Mouse (Mus musculus) cerebellum, adult 9-10 months (tissue): Measurements from ENCODE around the gene Naa50.

ENCODE experiments used
- DNase-seq: peaks from one replicate; pipeline ENCODE4 v3.0.0; 2022

Gene Naa50

DNA sequence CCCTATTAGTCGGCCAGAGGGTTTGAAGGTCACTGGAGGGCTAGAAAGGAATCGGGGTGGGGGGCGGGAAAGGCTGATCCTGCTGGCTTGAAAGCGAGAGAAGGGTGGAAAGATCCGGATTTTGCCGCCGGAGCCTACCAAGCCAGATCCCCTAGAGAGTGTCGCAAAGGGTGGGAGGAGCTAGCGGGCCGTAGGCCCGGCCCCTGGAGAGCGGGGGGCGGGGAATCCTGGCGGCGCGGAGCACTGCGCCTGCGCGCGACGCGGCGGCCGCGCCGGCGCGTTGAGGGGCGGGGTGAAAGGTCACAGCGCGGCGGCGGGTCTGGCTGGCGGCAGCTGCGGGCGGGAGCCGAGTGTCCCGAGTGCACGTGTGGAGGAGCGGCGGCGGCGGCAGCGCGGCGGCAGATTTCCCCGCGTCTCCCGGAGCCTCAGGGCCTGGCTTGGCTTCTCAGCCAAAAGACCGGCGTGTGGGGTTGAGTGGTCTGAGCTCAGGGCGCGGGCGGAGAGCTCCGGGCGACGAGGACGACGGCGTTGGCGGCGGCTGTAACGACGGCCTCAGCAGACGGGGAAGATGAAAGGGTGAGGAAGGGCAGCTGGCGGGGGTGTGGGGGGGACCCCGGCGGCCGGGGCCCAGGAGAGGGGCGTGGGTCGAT is at the start of gene Naa50, which contains the start of gene Atp6v1a:
Gene Naa50 (plus strand): TSS at position 295 of the 650 bp plus-strand sequence.
Gene Atp6v1a (minus strand): TSS at position 170 of the 650 bp plus-strand sequence.
- peak; percentile 93 for DNase-seq

DNA sequence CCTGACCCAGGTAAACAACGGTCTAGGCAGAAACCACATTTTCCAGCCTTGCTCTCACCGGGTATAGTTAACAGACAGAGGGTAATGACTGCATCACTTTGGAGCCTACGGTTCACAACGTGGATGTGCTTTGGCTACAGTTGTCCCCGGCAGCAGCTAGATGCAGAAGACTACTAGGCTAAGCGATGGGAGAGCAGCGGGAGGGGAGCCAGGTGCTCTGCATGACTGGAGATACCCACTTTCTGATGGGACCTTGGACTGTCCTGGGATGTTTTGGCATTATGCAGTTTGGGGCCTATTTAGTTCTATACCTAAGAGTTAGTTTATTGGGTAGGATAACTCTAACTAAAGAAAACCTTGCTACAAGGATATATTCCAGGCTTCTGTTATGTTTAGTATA is 40.3 kb upstream of the Naa50 start:
- no peak for DNase-seq

DNA sequence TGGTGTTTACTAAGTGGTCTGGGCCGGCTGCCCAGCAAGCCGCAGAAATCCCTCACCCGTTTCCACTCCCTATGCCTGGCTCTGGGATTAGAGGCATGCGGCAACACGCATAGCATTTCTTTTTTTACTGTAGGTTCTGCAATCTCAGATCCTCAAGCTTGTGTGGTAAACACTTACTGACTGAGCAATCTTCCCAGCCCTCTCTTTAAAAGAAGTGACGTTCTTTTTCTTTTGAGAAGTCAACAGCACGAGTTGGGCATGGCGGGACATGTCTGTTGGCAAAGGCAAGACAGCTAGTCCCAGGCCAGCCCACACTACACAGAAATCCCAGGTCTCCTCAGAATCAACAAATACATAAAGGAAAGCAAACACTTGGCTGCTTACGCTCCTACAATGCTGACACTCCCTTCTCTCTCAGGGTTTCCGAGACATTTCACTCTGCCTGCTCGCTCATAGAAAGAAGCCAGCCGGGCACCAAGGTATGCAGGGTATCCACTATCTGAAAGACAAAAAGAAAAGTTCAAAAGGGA is 38.4 kb upstream of the Naa50 start:
- no peak for DNase-seq

DNA sequence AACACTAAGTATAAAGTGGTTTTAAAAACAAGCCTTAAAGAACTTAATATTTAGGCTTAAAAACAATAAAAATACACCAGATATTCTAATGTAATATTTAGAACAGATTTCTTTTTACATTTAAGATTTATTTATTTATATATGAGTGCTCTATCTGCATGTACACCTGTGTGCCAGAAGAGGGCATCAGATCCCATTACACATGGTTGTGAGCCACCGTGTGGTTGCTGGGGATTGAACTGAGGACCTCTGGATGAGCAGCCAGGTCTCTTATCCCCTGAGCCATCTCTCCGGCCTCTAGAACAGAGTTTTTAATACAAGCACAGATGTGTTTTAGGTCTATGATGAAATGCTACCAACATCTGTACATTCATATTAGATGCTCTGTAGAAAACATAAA is 36.7 kb upstream of the Naa50 start:
- no peak for DNase-seq

DNA sequence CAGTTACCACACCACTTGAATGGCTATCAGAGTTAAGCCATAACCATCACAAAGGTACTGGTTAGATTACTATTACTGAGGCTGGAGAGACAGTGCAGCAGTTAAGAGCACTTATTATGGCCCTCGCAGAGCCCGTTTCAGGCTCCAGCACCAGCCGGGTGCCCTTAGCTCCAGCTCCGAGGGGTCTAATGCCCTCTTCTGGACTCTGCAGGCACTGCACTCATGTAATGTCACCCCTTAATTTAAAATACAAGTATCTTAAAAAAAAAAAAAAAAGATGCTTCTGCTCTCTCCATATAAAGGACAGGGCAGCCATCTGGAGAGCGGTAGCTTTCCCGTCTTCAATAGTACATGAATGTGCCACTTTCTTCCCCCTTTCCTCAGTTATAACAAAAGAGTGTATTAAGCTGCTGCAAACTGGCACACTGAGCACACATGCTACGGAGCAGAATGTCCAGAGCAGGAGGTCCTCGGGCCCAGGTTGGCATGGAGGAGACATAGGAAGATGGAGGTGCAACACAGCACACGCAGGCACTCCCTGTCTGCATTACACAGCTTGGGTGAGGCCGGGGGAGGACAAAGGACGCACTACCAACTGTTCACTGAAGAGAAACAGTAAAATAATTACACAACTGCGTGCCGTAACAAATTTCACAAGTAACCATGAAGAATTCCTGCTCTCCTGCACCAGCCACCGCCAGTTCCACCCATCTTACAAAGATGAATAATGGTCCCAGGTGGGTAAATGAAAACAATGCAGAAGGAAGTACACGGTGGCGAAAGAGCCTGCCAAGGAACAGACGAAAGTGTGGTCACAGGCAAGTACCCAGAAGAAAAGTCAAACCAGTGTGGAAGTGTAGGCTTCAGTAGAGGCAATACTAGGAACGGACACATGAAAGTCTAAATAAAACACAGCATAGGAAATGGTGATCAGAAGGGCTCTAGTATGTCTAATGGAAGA is 35.5 kb upstream of the Naa50 start:
- DNase-seq: no peak

DNA sequence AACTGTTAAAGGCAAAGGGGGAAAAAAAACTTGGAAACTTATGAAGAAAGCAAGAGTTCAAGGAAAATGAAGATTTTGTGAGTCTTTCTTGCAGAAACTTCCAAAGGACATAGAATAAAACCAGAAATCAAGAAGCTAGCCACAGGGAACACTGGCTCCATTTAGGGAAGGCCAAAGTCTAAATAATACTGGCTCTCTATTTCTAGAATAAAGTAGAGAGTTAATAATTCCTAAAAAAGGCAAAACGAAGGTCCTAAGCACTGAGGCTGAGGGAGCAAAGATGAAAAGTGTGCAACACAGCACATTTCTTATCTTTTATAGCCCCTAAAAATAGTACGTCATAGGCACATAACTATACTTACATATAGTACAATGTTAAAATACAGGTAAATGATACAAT is 34.4 kb upstream of the Naa50 start:
- DNase-seq: no peak

DNA sequence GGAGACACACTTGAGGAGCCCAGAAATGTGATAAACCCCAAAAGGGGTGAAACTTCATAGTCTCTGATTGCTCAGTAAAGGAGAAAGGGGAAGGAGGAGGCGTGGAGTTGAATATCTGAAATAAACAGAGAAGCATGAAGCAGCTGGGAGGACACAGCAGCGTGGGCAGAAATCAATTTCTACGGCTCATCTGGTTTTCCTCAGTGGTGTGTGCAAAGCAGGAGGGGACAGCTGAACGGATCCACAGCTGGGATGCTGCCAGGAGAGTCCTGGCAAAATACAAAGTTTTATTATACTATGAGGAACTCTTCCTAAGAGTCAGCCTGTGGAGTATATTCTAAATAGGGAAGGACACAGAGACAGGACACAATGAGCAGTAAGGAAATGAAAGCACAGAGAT is 30.6 kb upstream of the Naa50 start:
- DNase-seq: no peak

DNA sequence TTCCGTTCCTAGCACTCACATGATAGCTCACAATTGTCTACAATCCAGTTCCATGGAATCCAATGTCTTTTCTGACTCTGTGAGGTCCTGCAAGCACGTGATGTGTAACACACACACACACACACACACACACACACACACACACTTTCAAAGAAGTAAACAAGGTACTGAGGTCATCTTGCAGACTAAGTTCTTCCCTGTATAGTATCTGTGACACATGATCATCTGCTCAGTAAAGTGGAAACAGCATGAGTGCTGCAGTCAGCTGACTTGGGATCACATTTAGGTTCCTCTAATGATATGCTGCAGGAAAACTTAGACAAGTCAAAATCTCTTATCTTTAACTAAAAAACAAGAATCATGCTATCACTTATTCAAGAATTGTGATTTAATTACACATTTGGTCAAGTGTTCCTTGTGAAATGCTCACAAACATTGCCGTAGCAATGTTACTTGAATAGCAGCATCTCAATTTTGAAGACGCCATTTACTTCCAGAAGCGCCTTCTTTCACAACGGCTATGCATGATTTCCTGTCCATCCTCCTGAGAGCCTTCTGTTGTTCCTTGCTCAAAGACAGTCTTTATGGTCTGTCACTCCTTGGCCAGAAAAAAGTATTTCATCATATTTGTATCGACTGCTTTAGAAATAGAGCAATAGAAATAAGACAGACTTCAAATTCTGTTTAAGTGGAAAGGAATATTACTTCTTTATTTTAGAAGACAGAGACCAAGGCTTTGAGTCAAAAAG is 19.7 kb upstream of the Naa50 start:
- DNase-seq: no peak

DNA sequence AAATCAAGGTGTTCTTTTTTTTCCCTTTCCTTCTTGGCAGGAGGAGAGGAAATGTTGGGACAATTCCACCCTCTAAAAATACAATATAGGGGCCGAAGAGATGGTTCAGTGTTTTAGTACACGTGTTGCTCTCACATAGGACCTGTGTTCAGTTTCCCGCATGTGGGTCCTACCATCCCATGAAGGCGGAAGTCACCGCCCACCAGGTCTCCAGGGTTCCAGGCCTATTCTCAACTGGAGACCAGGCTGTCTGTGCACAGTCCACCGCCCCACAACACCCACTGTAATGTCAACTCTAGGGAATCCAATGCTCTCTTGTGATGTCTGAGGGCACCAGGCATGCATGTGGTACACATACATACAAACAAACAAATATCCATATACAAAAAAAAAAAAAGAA is 17.5 kb upstream of the Naa50 start:
- DNase-seq: peak; percentile 56

DNA sequence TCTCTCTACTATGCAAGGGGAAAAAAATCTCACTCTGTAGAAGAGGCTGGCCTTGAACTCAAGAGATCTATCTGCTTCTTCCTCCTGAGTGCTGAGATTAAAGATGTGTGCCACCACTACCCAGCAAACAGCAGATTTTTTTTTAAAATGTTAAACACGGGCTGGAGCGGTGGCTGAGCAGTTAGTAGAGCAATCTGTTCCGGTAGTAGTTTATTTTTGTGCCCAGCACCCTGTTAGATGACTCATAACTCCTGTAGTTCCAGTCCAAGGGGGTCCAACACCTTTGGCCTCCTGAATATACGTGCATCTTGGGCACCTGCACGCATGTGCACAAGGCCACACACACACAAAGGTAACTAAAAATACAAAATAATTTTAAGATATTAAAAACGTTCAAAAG is 17.1 kb upstream of the Naa50 start:
- DNase-seq: peak; percentile 62

DNA sequence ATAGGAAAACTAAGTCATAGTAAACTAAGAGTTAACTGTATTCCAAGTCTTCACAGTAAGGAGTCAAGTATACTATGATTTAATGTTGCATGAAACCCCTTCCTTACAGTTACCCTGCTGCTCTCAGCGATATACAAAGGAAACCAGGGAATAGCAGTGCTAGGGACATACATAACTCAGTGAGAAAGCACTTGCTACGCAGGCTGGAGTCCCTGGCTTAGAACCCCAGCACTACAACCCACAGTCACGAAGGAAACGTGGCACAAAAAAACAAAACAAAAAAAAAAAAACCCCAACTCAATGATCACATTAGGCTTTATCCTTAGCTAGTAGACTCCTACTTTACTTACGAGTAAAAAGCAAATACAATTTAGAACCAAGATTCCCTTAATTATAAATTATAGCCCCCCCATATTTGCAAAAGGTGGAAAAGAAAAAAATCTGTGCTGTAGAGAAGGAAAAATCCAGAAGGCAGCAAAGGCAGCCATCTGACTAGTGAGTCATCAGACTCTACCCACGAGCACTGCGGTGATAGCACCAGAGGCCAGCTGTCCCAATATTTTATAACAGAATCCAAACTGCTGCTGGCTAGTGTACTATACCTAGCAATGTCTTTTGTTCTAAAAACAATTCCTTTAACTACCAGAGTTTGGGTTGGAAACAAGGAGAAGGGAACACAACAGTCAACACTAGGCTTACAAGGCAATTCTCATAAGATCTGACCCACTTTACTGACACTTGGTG is 16.5 kb upstream of the Naa50 start:
- peak; percentile 84 for DNase-seq

DNA sequence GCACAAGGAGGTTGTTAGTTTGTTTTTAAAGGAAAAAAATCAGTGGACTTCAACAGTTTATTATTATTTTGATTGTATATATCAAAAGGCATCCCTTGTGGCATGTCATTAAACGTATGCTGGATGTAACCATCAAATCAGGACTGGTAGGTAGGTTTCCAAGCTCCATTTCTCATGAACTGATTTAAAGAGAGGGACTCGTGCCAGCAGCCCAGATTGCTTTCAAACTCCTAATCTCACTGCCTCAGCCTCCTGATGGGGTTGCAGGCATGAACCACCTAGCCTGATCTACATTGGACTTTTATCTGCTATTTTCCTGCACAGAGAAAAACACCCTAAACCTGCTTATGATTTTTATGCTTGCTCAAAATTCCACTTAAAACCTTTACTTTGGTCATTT is 15.8 kb upstream of the Naa50 start:
- peak; percentile 86 for DNase-seq

DNA sequence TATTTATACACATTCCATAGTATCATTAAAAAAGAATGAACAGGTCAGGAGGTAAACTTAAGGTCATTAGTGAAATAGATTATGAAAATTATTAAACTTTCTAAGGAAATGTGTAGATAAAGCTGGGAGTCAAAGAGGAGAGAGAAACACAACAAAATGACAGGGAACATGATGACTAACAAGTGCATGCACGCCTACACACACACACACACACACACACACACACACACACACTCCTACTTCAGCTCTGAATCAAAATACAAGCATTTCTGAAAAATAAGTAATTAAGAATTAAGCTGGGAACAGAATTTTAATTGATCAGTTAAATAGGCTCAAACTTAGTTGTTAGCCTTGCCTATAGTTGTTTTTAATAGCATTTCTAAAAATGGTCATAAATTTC is 14.9 kb upstream of the Naa50 start:
- DNase-seq: no peak

DNA sequence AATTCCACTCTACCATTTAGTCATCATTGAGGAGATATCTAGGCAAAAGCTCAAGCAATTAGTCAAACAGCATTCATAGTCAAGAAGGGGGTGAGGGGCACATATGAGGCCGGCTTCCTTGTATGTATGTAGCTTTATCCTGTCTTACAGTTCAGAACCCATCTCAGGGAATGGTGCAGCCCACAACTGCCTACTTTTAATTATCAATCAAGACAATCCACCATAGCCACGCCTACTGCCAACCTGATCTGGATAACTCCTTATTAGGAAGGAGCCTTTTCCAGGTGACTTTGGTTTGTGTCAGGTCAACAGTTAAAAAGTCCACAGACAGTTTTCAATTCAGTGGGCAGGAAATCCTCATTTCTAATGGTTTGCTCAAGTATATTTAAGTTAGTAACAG is 14.2 kb upstream of the Naa50 start:
- peak; percentile 56 for DNase-seq

DNA sequence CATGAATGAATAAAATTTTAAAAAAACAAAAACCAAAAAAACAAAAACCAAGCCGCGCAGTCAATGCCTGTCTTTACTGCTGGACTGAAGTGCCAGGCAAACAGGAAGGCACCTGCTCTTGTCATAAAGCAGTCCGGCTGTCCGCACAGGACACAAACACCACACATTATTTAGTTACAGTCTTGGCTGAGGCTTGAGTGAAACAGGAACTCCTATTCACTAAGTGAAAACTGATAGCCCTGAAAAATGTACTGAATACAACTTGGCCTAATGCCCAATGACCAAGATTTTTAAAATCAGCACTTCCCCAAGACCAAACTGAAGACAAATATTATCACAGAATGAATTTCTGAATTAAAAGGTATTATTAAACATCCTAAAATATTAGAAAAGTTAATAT is 13.2 kb upstream of the Naa50 start:
- peak; percentile 44 for DNase-seq

DNA sequence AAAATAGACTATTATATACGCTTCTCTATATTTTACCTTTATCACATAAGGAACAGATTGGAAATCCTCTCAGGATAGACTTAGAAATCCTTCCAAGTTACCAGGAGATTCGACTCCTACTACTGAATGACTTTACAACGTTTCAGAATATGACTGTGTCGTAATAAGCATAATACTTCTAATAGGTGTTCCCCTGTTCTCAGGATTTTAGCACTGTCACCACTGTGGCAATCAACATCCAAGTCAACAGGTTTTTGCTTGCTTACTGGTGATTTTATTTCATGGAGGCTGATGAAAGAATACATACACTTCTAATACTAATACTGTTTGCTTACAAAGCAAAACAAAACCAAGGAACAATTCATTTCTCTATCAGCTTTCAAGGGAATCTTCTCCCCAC is 7.3 kb upstream of the Naa50 start:
- DNase-seq: no peak

DNA sequence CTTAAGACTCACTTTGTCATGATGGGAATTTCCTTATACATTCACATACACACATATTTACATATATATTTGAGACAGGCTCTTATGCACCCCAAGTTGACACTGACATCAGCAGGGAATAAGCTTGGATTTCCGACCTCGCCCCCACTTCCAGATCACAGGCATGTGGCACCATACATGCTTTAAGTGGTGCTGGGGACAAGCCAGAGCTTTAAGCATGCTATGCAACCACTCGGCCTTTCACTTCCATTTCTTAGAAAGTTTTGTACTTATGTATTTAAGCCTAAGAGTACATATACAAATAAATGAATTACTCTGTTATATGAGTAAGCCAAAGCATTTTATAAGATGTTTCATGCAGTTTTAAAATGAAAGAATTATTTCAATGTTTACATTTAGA is 6.4 kb upstream of the Naa50 start:
- no peak for DNase-seq

DNA sequence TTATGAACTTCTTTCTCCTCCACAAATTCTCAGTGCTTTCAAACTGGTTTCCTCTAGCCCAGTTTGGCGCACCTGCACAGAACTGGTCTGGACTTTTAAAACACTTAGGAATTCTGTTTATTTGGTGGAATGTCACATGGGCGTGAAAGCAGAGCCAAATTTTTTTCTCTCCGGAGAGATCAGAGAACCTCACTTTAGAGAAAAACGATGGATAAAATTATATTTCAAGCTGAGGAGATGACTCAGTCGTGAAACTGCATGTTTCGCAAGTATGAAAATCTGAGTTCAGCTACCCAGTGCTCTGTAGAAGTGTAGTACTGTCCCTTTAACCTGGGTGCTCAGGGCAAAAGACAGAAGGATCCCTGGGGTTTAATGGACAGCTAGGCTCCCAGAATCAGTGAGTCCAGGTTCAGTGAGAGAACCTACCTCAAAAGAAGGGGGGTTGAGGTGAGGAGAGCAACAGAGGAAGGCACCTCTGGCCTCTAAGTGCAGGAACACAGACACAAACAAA is 3.1 kb upstream of the Naa50 start:
- no peak for DNase-seq

DNA sequence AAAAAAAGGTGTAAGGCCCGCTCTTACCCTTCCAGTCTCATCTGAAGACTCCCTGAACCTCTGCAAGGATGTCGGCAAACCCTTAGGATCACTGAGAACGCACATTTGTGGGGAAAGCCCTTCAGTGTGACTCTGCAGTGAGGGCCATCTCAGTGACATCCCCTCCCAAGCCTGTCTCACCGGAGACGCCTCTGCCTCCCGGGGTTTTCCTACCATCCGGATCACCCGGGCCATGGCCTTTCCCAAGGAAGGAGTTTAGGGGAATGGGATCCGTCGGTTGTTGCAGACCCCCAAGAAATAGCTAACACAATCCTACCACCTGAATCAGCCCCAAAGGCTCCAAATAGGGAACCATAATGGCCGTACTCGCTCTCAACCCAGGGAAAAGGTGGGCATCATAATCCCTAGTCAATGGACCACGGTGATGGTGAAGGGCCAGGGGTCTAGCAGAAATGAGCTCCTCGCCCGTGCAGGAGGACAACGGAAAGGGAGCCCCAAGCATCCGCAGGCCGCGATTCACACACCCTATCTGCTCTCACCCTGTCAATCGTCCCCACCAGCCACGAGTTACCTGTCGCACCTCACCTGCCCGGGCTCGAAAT is 1.2 kb upstream of the Naa50 start:
- DNase-seq: no peak

DNA sequence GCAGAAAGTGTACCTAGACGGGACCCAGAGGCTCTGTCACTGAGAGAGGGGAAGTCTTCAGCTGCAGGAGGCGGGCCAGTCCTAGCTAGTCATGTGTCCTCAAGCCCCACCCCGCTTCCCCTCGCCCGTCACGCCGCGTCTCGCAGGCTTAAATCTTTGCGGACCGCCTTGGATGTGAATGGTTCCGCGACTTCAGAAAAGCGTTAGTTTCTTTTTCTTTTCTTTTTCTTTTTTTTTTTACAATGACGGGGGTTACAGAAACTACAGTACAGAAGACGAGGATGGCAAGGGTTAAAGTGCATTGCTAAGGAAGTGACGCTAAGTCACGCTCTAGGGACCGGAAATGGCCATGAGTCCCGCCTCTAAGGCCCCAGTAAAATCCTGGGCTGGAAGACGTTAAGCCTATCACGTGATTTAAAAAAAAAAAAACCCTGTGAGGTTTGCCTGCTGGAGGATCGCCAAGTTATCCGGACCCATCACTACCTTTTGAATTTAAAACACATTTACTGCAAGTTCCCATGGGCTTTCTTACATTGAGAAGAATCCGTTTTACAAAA is 573 bp upstream of the Naa50 start:
- peak; percentile 96 for DNase-seq

DNA sequence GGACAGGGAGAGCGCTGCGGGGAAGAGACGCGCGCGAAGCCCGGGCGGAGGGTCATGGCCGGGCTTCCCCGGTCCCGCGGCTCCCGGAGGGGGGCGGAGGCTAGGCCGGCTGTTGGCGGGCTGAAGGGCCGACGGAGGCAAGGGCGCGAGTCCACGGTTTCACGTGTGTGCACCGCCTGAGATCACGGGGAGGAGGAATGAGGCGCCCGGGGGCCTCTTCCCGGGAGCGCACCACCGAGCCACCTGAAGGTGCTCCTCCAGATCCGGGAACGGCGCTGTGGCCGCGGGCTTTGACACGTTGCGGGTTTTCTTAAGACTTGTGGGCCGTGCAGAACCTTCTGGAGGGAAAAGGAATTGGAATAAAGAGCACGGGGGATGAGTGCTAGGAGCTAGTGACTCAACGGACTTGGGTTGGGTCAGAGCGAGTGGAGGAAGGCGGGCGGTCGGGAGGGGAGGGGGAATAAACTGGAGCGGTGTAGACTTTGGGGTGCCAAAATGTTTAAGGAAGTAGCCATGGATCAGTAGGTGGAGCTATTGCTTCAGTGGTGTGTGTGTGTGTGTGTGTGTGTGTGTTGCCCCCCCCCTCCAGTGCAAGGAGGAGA is 657 bp downstream of the Naa50 start:
- peak; percentile 87 for DNase-seq
